ENCODE assay signal across 24 mouse cellular contexts in genomic region chr11:119382338-119382850, GRCm38 (mm10). TPM values are rescaled to one million over a fixed set of nuclear protein-coding genes. Genes with fewer than 3 reads are reported as not detected.
DNase-seq lines count a peak whose midpoint lies in the region; ATAC-seq and TF ChIP-seq lines count a peak whose summit lies in the region.
"Had no signal": no experiment of that assay in that cellular context is flagged by ENCODE, and none has a peak within 500 bp of the region (broad histone marks: within the 10 kb centered on the region; RNA-seq: fewer than 3 reads in every experiment).

No protein-coding gene starts in this region.

- no peak overlapping the region for H3K4me3 ChIP-seq in heart, embryonic 12.5 days
- peak overlapping the region in 1 of 3 experiments; percentile 7 for H3K4me3 ChIP-seq in CH12.LX (replicated peaks in 1 of 3; ENCODE audit: low read depth in 2 of 3, low read length in 2 of 3, poor library complexity in 1 of 3)
- H3K4me3 ChIP-seq: embryonic facial prominence, embryonic 13.5 days; erythroblast, embryonic 14.5 days; forebrain, embryonic 13.5 days; gastrocnemius, adult 2 months; hindbrain, embryonic 15.5 days; limb, embryonic 15.5 days; stomach, embryonic 15.5 days had no signal

- TF ChIP-seq POLR2A in CH12.LX (IDR thresholded peaks at IDR 0.05; ENCODE audit: low read depth, low read length): no peak

- TF ChIP-seq EP300 in CH12.LX (IDR thresholded peaks at IDR 0.05; ENCODE audit: low read length): no peak

- dilution Hi-C loops in CH12.LX (cut with MboI; ENCODE audit: extremely low pct_ligation_motif_present, extremely low pct_unique_long_range_greater_than_20kb, low sequenced_read_pairs): no loop called here

- H3K4me1 ChIP-seq in heart, embryonic 12.5 days (replicated peaks): peaks cover 26% of the 10 kb centered on the region
- peaks cover 27 to 45% of the 10 kb centered on the region in 2 experiments for H3K4me1 ChIP-seq in CH12.LX (ENCODE audit: control insufficient read depth in 1 of 2, insufficient read depth in 2 of 2)
- H3K4me1 ChIP-seq: embryonic facial prominence, embryonic 13.5 days; forebrain, embryonic 13.5 days; hindbrain, embryonic 15.5 days; limb, embryonic 15.5 days; stomach, embryonic 15.5 days had no signal

- no peaks in the 10 kb centered on the region for H3K79me2 ChIP-seq in CH12.LX (replicated peaks; ENCODE audit: control insufficient read depth, extremely low read depth, insufficient read depth, poor library complexity, severe bottlenecking)

- no peak for ATAC-seq in heart, embryonic 12.5 days (ENCODE audit: insufficient number of reproducible peaks, low FRiP score)
- 0 out of 2 replicates have a peak, but pooled peaks have one; percentile 16 for ATAC-seq in erythroid progenitor cell, adult 5-6 weeks (replicated peaks; ENCODE audit: low FRiP score, poor library complexity, severe bottlenecking)
- ATAC-seq: forebrain, embryonic 13.5 days had no signal

- no peak for TF ChIP-seq RAD21 in CH12.LX (IDR thresholded peaks at IDR 0.05; ENCODE audit: low read depth, low read length)

- DNase-seq in adrenal gland, adult 2 months: peak; percentile 20
- no peak for DNase-seq in adrenal gland, postnatal 25 days
- DNase-seq in heart, postnatal 10 days: no peak
- DNase-seq in CH12.LX (ENCODE audit: extremely low read depth): no peak
- DNase-seq in thymus, adult 18-20 months: no peak
- DNase-seq: cerebellum, adult 11 months; cerebellum, postnatal 25 days; embryo, embryonic 11 days; gastrocnemius, adult 2 months; kidney, adult 8-10 months; kidney, postnatal 10 days; left cerebral cortex, postnatal 4 days; lung, postnatal 4 days; right cerebral cortex, adult 18-20 months; thymus, postnatal 36 days had no signal

- H3K27me3 ChIP-seq in heart, embryonic 12.5 days (replicated peaks): no peaks in the 10 kb centered on the region
- H3K27me3 ChIP-seq in CH12.LX (replicated peaks): peaks cover 2% of the 10 kb centered on the region
- H3K27me3 ChIP-seq: forebrain, embryonic 13.5 days; hindbrain, embryonic 15.5 days; limb, embryonic 15.5 days; stomach, embryonic 15.5 days had no signal

- no peak for TF ChIP-seq CTCF in CH12.LX (conservative IDR thresholded peaks at IDR 0.05 in 1 of 2, IDR thresholded peaks at IDR 0.05 in 1 of 2; ENCODE audit: low read depth in 2 of 2, low read length in 2 of 2)

- H3K9ac ChIP-seq in heart, embryonic 12.5 days: peak overlapping the region; percentile 39; the same call in 1 of the 2 replicates
- H3K9ac ChIP-seq in CH12.LX (ENCODE audit: insufficient read depth, low read depth): no peak overlapping the region
- H3K9ac ChIP-seq: embryonic facial prominence, embryonic 13.5 days; forebrain, embryonic 13.5 days; hindbrain, embryonic 15.5 days; limb, embryonic 15.5 days; stomach, embryonic 15.5 days had no signal

- in situ Hi-C loops in CH12.LX (cut with MboI; ENCODE audit: low pct_ligation_motif_present, low pct_unique_long_range_greater_than_20kb, low sequenced_read_pairs): no loop called here

- H3K27ac ChIP-seq in heart, embryonic 12.5 days (ENCODE audit: poor library complexity, severe bottlenecking): peak overlapping the region; percentile 65
- H3K27ac ChIP-seq in CH12.LX (ENCODE audit: insufficient read depth, low read depth): no peak overlapping the region
- H3K27ac ChIP-seq: embryonic facial prominence, embryonic 13.5 days; forebrain, embryonic 13.5 days; gastrocnemius, adult 2 months; hindbrain, embryonic 15.5 days; limb, embryonic 15.5 days; stomach, embryonic 15.5 days had no signal

- intact Hi-C loops in heart, postnatal 10 days (cut with DNase I): no loop called here

- 68% methylated on average over 6 of the region's 6 CpGs for WGBS in heart, embryonic 12.5 days

- H3K36me3 ChIP-seq in heart, embryonic 12.5 days: peaks cover 29% of the 10 kb centered on the region
- H3K36me3 ChIP-seq in CH12.LX (replicated peaks in 1 of 2; ENCODE audit: control insufficient read depth in 1 of 2, insufficient read depth in 1 of 2, low read length in 1 of 2): peaks cover 16 to 27% of the 10 kb centered on the region in 2 experiments
- H3K36me3 ChIP-seq: hindbrain, embryonic 15.5 days had no signal

- H3K4me2 ChIP-seq in heart, embryonic 12.5 days: no peak overlapping the region
- no peak overlapping the region for H3K4me2 ChIP-seq in CH12.LX (ENCODE audit: insufficient read depth, low read depth, poor library complexity, severe bottlenecking)
- H3K4me2 ChIP-seq: embryonic facial prominence, embryonic 13.5 days; forebrain, embryonic 13.5 days; hindbrain, embryonic 15.5 days; limb, embryonic 15.5 days; midbrain, embryonic 11.5 days; stomach, embryonic 15.5 days had no signal

- no peaks in the 10 kb centered on the region for H3K9me3 ChIP-seq in heart, embryonic 12.5 days (replicated peaks)
- peaks cover 7% of the 10 kb centered on the region for H3K9me3 ChIP-seq in CH12.LX (replicated peaks; ENCODE audit: low read length)
- H3K9me3 ChIP-seq: embryonic facial prominence, embryonic 13.5 days; forebrain, embryonic 13.5 days; hindbrain, embryonic 15.5 days; limb, embryonic 15.5 days; stomach, embryonic 15.5 days had no signal

TF ChIP-seq in CH12.LX, 34 proteins besides CTCF, POLR2A, EP300 and RAD21:
- TF ChIP-seq NRF1 (IDR thresholded peaks at IDR 0.05; ENCODE audit: low read depth, low read length): no peak
- TF ChIP-seq MAFK (IDR thresholded peaks at IDR 0.05; ENCODE audit: insufficient replicate concordance, low read length): 0 out of 2 replicates have a peak, but pooled peaks have one; percentile 7

RNA-seq across cellular contexts. Expression of gene Rnf213, which starts 10.5 kb away (rescaled TPM):
- total RNA-seq in adrenal gland, adult 2 months (2021): 10 to 100 TPM; 20.8 to 27.3 TPM
- 11.4 and 12.5 TPM in 2 replicates for polyA plus RNA-seq in adrenal gland, adult 2 months (2012; rRNA removed)
- total RNA-seq in adrenal gland, postnatal 25 days (2021): 36.8 and 46.2 TPM in 2 replicates
- polyA plus RNA-seq in heart, embryonic 12.5 days (2016; fragmentation: Nextera tagmentation; extraction: Ambion mirVana): 8.0 and 8.5 TPM in 2 replicates
- 10 to 100 TPM; 14.0 to 19.6 TPM for total RNA-seq in heart, postnatal 10 days (2021)
- total RNA-seq in CH12.LX (2012; rRNA removed) (12.4 and 23.2 TPM in 2 replicates), CH12.LX (2014; rRNA removed) (3.6 and 4.2 TPM in 2 replicates)
- polyA plus RNA-seq in CH12.LX (2012; ENCODE audit: insufficient read length, low read depth): 8.2 and 11.2 TPM in 2 replicates
- total RNA-seq in erythroid progenitor cell, adult 5-6 weeks (2015; ENCODE audit: low replicate concordance): 83.4 and 100 TPM in 2 replicates
- total RNA-seq in erythroid progenitor cell, adult 5-6 weeks (2017; ENCODE audit: low replicate concordance): 79.2 and 88.4 TPM in 2 replicates

RNA-seq across cellular contexts. Expression of gene Slc26a11, which starts 27.0 kb away (rescaled TPM):
- 1 to 10 TPM; 5.1 to 6.9 TPM for total RNA-seq in adrenal gland, adult 2 months (2021)
- polyA plus RNA-seq in adrenal gland, adult 2 months (2012; rRNA removed): 22.6 and 26.9 TPM in 2 replicates
- 9.5 and 13.1 TPM in 2 replicates for total RNA-seq in adrenal gland, postnatal 25 days (2021)
- polyA plus RNA-seq in heart, embryonic 12.5 days (2016; fragmentation: Nextera tagmentation; extraction: Ambion mirVana): 9.8 and 10.8 TPM in 2 replicates
- 1 to 10 TPM; 3.7 to 5.0 TPM for total RNA-seq in heart, postnatal 10 days (2021)
- 2.7 and 3.3 TPM in 2 replicates for total RNA-seq in CH12.LX (2012; rRNA removed)
- total RNA-seq in CH12.LX (2014; rRNA removed): 1.4 and 1.9 TPM in 2 replicates
- polyA plus RNA-seq in CH12.LX (2012; ENCODE audit: insufficient read length, low read depth): 1.6 and 2.6 TPM in 2 replicates
- total RNA-seq in erythroid progenitor cell, adult 5-6 weeks (2015; ENCODE audit: low replicate concordance): 0.84 TPM in 1 of 2 replicates, not detected in the other
- not detected in 2 replicates for total RNA-seq in erythroid progenitor cell, adult 5-6 weeks (2017; ENCODE audit: low replicate concordance)
- polyA plus RNA-seq: erythroblast, embryonic 14.5 days had no signal

RNA-seq across cellular contexts. Expression of gene Sgsh, which starts 27.1 kb away (rescaled TPM):
- total RNA-seq in adrenal gland, adult 2 months (2021): 10 to 100 TPM; 19.6 to 22.4 TPM
- 74.4 and 92.1 TPM in 2 replicates for polyA plus RNA-seq in adrenal gland, adult 2 months (2012; rRNA removed)
- 21.6 and 26.9 TPM in 2 replicates for total RNA-seq in adrenal gland, postnatal 25 days (2021)
- 7.3 and 7.5 TPM in 2 replicates for polyA plus RNA-seq in heart, embryonic 12.5 days (2016; fragmentation: Nextera tagmentation; extraction: Ambion mirVana)
- 1 to 10 TPM; 7.9 TPM for total RNA-seq in heart, postnatal 10 days (2021)
- 9.6 and 10.6 TPM in 2 replicates for total RNA-seq in CH12.LX (2012; rRNA removed)
- total RNA-seq in CH12.LX (2014; rRNA removed): 3.2 and 3.9 TPM in 2 replicates
- 5.9 and 12.2 TPM in 2 replicates for polyA plus RNA-seq in CH12.LX (2012; ENCODE audit: insufficient read length, low read depth)
- total RNA-seq in erythroid progenitor cell, adult 5-6 weeks (2015; ENCODE audit: low replicate concordance): 2.5 and 3.8 TPM in 2 replicates
- 2.3 and 13.5 TPM in 2 replicates for total RNA-seq in erythroid progenitor cell, adult 5-6 weeks (2017; ENCODE audit: low replicate concordance)
